Mouse (Mus musculus) retina, adult 2 months (tissue): Measurements from ENCODE around the gene Itgb5.

Experiments
- DNase-seq: peaks from one replicate; pipeline ENCODE4 v3.0.0-alpha.2; 2012; ENCODE audit warnings: low read depth, low spot score

Gene Itgb5

DNA sequence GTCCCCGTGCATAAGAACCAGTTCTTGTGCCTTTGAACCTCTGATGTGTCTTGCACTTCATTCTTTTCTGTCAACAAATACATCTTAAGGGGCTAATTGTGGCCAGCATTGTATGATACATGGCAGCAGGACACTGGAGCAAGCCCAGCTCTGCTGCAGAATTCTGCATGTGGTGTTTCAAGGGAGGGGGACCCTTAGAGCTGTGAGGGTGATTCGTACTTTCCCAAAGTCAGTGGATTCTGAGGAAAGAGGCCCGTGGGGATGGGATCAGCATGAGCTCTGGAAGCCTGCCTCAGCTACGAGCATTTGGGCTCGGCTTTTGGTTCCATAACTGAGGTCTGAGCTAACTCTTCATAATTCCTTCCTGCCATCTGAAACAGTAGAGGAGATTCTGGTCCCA lies 75.1 kb downstream of the Itgb5 start:
- no peak for DNase-seq

DNA sequence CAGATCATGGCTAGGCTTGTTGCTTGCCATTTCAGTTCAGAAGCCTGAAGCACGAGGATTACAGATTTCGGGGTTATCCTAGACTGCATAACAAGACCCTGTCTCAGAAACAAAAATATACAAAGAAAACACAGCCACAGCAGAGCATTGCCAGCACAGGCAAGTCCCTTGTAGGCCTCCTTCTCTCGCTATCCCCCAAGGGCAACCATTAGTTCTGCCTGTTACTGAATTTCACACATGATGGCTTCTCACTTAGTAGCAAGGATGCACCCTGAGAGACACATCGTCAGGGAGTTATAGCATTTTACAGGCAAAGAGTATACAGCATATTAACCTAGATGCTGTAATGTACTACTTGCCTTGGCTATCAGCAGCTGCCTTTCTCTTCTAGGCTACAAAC lies 78.8 kb downstream of the Itgb5 start:
- no peak for DNase-seq

DNA sequence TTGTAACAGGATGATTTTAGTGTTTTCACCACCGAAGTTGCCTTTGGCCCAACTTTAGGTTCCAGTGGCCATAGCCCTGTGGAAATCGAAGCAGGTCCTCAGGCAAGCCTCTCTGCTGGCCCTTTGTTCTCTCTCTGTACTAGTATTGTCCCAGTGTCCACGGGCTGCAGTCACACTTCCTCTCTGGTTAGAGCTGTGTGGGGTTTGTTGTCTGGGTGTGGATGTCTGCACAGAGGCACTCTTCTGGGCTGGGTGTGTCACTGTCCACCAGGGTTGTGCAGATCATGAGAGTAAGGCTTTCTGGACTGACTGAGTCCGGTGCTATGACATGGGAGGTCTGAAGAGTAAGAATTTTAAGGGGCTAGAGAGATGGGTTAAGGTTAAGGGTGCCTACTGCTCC lies 85.5 kb downstream of the Itgb5 start:
- DNase-seq = no peak

DNA sequence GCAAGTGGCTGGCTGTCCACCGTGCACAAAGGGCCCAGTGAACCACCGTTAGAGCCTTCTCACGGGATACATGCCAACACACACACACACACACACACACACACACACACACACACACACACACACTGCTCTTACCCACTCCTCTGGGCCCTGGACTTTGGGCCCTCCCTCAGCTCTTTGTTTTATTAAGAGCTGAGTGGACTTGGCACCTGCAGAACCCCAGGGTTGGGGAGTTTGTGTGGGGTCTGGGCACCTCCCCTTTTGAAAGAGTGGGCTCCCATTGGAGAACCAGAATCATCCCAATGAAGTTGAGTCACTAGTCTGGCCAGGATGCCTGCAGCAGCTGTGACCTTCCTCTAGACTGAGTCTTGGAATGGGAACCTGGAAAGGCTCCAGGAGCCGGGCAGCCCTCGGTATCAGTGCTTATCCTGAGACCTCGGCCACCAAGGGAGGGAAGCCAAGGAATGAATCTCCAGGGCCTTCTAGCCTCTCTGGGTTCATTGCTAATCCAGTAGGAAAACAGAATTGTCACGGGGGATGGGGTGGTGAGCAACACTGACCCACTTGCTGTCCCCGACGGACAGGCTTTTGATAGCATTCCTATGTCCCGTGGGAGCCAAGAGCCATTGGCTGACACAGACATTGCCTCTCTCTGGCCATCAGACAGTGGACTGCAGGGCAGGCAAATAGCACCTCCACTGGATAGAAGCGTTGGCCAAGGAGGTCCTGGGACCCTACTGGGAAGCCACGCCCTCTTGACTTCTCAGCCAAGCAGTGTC lies 87.2 kb downstream of the Itgb5 start:
- no peak for DNase-seq

DNA sequence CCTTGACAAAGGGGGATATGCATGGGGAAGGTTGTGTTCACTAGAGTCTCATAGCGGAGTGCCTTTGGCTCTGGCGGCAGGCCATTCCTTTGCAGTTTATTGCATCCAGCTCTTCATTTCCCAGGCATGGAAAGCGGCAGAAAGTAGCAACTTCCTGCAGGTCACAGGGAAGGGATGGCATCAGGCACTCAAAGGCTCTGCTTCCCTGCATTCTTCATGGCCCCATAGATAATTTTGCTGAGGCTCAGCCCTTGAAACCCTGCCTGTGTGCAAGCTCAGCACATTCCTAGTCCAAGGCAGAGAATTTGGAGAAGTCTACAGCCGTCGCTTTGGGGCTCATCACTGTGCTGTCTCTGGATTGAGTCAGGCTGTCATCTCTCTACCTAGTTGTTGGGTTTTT lies 87.9 kb downstream of the Itgb5 start:
- no peak for DNase-seq

DNA sequence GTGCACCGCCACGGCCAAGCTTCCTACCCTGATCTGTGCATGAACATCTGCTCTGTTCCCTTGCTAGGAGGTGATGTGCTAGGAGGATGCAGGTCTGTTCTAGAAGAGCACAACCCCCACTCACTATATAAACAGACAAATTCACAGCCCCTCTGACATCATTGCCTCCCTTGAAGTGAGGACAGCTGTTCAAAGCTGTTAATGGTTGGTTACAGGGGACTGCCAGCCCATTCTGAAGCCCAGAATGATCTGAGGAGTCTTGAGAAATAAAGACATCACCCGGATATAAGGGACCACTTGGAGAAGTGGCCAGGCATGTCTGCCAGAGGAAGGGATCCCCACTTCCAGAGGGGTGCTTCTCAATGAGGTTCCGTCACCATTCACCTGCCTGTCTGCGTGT lies 88.5 kb downstream of the Itgb5 start:
- no peak for DNase-seq

DNA sequence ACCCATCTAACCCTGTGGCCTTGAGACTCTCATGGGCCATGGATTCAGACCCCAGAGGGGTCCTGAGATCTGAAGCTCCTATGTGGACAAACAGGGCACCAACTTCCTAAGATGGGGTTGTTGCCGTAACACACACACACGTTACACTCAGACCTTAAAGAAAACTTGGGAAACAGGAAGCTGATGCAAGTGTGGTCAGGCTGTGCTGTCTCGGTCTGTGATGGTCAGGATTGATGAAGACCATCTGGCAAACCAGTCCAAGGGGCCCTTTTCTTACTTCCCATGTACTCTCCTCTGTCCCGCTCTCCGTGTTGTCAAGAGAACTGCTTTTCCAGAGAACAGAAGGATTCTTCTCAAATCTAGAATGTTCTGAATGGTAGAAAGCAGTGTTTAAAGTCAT lies 92.0 kb downstream of the Itgb5 start:
- DNase-seq = no peak

DNA sequence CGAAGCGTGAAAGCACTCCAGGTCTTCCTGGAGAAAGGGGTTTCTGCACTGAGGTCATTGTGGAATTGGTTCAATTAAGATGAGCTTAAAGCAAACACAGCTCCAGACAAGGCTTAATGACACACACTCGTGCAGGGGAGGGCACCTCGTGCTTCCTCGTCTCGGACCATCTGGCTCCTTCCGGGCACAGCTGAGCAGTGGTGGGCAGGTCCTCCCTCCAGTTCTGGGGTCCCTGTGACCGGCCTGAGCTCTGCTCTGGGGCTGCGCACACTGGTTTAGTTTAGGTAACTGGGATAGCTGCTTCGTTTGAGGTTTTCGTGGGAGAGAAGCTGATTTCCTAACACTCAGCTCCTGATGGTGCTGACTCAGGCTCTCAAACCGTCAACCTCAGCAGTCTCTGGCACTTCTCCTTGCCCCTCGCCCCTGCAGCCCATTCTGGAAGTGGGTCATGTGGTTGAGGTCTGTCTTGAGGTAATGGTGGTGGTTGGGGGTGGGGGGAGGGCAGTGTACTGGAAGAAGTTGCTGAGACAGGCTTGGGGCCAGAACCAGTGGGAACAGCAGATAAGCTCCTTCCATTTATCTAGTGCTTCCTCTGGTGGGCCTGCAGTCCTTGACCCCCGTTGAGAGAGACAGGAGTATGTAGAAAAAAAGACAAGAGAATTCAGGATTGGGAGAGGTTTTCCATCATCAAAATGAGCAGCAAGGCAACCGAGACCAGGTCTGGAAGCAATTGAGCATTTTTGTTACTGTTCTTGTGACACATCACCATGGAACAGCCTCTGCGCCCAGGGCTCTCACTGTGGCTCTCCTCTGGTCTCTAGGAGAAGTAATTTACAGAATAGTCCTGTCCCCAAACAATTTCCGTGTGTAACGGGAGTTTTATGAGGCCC lies 92.9 kb downstream of the Itgb5 start:
- DNase-seq = no peak

DNA sequence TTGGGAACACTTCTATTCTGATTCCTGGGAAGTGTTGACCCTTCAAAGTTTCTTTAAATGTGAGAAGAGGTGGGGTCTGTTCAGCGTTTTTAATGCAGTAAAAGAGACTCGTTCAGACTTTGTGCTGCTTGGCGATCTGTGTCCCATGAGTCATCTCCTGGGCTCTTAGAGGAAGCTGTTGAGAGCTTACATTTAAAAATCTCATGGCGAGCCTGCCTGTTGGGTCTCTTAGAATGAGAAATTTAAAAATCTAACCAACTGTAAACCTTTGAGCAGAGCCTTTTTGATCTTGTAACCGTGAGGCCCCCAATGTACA lies 93.5 kb downstream of the Itgb5 start:
- DNase-seq = no peak

DNA sequence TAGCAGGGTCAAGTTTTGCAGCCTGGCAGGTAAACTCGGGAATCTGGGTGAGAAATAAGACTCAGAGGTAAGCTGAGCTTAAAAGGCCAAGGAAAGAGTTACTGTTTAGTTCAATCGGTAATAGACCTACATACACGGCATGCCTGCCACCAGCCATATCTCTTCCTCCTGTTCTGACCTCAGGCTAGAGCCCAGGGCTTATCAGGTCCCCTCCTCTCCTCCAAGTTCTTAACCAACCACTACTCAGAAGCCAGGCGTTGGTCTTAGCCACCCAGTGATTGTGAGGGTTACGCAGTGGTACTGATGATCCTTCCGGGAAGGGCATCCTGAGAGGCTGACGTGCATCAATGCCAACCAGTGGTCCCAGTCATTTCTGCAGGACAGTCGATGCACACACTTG lies 94.3 kb downstream of the Itgb5 start:
- DNase-seq = no peak

DNA sequence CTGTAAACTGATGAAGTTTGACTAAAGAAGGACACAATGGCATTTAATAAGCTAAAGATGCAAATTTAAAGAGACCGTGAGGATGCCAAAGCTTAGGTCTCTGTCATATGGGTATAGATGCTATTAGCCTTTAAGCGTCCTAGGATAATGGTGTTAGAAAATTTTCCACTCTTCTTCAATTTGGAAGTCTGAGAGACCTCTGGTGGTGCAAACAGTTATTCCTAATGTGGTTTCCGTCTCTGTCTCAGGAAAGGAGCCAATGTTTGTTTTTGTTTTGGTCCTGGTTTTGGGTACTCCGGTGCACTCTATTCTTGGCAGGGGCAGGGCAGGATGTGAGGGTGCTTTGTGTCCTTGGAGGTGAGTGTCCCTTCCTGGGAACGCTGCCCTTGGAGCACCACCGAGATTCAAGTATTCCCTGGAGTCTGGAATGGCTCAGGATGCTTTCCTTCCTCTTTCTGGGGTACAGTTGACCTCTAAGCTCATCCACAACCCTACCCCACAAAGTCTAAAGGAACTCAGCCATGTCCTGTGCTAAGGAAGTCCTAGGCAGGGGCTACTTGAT lies 97.9 kb downstream of the Itgb5 start:
- DNase-seq = no peak

DNA sequence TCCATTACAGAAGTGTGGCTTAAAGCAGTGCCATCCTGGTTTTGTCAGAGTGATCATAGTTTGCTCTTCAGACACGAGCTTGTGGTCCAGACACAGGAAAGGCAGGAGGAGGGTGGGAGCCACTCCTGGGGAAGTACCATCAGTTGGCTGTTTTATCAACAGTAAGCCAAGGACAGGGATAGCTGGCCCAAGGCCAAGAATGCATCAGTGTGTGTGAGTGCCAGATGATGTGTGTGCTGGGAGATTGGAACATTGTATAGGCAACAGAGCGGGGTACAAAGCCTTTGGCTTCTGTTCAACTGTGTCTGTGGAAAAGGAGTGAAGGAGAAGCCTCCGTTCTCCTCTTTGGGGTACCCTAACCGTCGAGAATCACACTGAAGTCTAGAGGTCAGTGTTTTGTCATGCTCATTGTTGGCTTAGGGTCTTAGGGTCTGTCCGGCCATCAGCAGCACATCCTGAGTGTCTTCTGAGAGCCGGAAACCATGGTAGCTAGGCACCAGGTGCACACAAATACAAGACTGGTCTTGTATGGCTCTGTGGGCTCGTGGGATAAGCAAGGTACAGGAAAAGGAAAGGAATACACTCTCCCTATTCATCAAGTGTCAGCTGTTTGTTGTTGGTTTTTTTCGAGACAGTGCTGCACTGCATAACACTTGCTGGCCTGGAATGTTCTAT lies 99.5 kb downstream of the Itgb5 start:
- DNase-seq = no peak

DNA sequence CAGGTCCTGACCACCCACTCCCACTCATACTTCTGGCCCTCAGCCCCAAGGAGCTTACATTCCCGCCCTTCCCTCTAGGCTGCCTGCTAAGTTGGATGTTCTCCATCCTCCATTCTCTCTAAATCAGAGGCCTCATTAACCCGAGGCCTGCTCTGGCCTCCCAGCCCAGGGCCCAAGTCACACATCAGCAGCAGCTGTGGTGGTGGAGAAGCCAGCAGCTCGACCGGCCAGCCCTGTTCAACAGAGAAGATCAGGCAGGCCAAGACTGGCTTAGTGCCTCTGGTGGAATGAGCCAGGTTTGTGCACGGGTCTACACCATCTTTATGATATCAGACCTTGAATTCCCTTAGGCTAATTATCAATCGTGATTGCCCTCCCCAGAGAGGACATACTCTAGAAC lies 101.3 kb downstream of the Itgb5 start:
- no peak for DNase-seq

DNA sequence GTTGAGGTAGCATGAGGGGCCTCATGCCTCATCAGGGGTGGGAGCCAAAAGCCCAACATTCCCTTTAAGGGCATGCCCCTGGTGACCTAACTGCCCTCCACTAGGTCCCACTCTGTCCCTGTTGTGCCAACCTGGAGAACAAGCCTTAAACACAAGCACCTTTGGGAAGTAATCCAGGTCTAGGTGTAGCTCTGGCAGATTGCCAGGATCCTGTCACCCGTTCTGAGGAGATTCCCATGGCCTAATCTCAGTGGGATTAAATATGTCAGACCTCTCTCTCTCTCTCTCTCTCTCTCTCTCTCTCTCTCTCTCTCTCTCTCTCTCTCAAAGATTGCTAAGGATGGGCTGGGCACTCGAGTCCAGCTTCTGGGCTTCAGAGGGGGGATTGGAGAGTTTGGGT lies 102.2 kb downstream of the Itgb5 start:
- no peak for DNase-seq

DNA sequence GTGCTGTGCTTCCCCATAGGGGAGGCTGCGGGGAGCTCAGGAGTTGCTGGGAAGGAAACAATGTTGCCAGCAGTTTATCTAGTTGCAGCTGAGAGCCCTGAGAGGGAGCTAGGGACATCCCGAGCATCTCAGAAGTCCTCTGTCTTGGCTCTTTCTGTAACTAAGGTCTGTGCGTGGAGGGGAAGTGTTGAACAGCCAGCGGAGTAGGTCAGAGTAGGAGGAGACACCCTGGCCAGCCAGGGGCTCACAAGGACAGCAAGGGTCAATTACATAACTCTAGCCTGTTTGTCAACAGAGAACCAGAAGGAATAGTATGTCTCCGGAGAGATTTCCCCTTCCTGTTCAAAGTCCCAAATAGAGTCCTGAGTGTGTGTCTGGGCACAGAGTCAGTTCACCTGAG lies 102.7 kb downstream of the Itgb5 start:
- DNase-seq = no peak

DNA sequence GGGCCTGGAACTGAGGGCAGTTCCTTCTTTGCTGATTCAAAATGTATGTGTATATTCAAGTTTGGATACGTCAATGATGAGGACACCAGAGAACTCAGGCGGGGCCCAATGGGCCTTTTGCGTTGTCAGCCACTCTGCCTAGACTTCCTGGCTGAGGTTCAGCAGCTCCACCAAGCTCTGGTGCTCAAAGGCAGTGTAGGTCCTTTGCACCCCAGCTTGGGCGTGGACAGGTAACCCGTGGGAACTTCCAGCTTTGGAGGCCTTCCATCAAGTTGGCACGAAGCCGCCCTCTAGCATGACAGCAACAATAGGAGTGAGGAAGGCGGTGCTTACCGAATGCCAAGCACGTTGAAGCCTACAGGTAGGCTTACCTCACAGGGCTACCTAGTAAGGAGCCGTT lies 103.9 kb downstream of the Itgb5 start:
- DNase-seq = no peak

DNA sequence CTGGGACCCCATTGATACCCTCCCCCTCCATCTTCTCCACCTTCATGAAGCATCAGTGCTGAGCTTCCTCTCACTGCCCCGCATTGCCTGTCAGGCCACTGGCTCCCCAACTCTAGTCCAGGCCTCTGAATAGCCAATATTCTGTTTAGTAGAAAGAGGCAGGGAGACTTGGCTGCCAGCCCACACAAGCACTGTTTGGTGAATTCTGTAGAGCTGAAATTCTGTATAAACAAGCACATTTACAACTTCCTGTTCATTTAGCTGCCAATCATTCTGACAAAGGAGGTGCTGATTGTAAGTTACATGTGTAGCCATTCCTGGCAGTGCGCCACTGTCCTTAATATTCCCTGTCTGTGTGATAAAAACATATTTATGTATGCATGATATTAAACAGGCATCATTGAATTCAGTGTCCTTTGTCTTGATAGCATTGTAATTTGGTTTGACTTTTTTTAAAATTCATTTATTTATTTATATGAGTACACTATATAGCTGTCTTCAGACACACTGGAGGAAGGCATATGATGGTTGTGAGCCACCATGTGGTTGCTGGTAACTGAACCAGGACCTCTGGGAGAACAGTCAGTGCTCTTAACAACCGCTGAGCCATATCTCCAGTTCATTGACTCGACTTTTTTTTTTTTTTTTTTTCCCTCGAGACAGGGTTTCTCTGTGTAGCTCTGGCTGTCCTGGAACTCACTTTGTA lies 105.4 kb downstream of the Itgb5 start:
- no peak for DNase-seq

DNA sequence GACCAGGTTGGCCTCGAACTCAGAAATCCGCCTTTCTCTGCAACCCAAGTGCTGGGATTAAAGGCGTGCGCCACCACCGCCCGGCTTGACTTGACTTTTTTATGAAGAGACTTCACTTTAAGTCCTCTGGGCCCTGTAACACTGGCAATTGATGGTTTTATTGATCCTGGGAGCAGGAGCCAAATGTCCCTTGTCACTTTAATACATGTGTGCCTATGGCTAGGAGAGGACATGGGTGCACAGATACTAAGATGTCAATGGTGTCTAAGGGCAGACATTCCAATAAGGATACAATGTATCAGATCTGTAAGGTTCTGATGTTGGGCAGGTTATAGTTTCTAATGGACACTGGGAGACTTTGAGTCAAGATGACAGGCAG lies 105.9 kb downstream of the Itgb5 start:
- no peak for DNase-seq

DNA sequence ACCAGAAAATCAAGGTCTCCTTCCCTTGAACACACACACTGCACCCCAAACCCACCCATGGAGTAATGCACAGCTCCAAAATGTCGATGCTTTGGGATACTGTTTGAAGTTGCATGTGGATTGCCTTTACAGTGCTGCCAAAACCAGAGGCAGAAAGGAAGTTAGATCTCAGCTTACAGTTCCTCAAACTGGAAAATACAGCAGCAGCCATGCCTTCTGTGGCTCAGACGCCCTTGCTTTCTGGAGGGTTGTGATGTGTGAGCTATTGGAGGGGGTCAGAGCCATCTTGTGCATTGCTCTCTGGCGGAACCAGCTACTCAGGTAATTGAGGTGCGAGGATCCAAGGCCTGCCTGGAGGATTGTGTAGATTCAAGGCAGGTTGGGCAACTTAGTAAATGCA lies 107.4 kb downstream of the Itgb5 start:
- no peak for DNase-seq

DNA sequence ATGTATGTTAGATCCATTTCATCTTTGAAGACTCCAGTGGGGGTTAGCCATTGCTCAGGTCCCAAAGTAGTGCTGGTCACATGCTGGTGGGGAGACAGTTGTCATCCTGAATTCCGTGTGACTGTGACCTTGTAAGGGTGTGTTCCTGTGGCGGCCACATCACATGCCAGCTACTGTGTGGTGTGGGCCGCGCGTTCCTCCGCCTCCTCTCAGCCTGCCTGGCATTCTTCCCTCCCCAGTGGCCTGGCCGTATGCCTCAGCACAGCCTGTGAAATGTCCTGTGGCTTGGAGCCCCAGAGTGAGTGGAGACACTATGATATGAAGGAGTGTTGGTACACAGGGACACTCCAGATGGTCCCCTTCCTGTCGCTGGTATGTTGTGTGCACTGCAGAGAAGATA lies 108.1 kb downstream of the Itgb5 start:
- no peak for DNase-seq

DNA sequence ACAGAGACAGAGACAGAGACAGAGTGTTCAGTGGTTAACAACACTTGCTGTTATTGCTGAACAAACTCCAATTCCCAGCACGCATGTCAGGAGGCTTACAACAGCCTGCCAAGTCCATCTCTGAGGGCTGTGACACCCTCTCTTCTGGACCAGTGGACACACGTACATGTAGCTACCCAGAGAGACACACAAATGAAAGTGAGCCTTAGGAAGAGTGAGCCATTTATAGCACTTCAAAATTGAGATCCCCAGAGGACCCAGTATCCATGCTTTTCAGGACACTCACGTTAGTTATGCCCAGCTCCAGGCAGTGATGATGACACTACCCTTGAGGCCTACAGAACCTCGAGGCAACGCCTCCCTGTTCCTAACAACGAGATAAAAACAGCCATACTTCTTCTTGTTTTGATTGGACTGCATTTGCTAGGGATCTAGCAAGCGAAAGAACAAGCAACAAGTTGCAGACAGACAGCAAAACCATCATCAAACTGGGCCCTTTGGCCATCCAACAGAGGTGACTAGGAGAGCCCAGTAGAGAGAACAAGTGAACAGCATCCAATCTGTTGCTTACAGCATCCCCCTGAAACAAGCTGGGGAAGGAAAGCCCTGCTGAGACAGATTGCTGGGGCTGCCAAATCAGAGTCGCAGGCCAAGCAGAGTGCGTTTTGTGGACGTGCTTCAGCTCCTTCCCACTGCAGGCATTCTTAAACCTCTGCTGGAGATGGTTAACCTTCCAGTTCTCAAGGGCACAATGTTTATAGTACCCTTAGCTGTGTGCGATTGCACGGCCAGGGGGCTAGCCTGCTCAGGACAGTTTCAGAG lies 109.1 kb downstream of the Itgb5 start:
- DNase-seq = no peak
